Mouse (Mus musculus): ENCODE measurements around the gene Lin7b.
A peak's percentile ranks its signal among the peaks of the same experiment; 100 is the strongest.

- TF ChIP-seq ZKSCAN1 (IDR thresholded peaks at IDR 0.05; ENCODE audit: low read depth, low read length) (no peak), ELF1 (IDR thresholded peaks at IDR 0.05; ENCODE audit: low read depth, low read length) (0 out of 2 replicates have a peak, but pooled peaks have one; percentile 32)
Observed at GRCm38 (mm10) chr7:45395129-45395541, 24.8 kb upstream of the Lin7b start.

Data from MEL (cell line).